Mouse (Mus musculus) E14TG2a.4 (cell line): ENCODE measurements around the gene Atrip.

Experiments
- H3K27me3 ChIP-seq: 2 replicates; pipeline ENCODE4 v1.6.1; 2014; ENCODE audit warnings: low read length, control low read depth; ENCODE audit not compliant: insufficient read depth
- H3K36me3 ChIP-seq: 2 replicates; pipeline ENCODE4 v1.6.1; 2014; ENCODE audit warnings: low read length, control low read depth; ENCODE audit not compliant: insufficient read depth
- H3K4me1 ChIP-seq: replicated peaks from 2 replicates; pipeline ENCODE4 v1.6.1; 2014; ENCODE audit warnings: low read depth, low read length, control low read depth
- H3K4me3 ChIP-seq: replicated peaks from 2 replicates; pipeline ENCODE4 v1.5.1; 2014; ENCODE audit warnings: mild to moderate bottlenecking, low read length
- H3K9me3 ChIP-seq: 2 replicates; pipeline ENCODE4 v1.6.1; 2014; ENCODE audit warnings: low read length, control low read depth
- CTCF ChIP-seq: conservative IDR thresholded peaks from 2 replicates; pipeline ENCODE4 v1.5.1; 2014; ENCODE audit warnings: low read length
- NANOG ChIP-seq: IDR thresholded peaks from 2 replicates; pipeline ENCODE4 v1.6.1; 2014; ENCODE audit warnings: borderline replicate concordance, low read length, mixed read lengths
- POU5F1 ChIP-seq: IDR thresholded peaks from 2 replicates; pipeline ENCODE4 v1.6.1; 2014; ENCODE audit warnings: low read length, borderline replicate concordance

The Atrip gene

GRCm38 (mm10) chr9:109053851-109054250 is 20.1 kb downstream of the Atrip start:
- TF ChIP-seq NANOG (no peak), POU5F1 (no peak)
- H3K4me3 ChIP-seq = no peak overlapping the region
- no peaks in the 10 kb centered on the region for H3K27me3 ChIP-seq
- peaks cover 27% of the 10 kb centered on the region for H3K36me3 ChIP-seq
- H3K4me1 ChIP-seq = peaks cover 96% of the 10 kb centered on the region
- H3K9me3 ChIP-seq = no peaks in the 10 kb centered on the region

GRCm38 (mm10) chr9:109053366-109053765 is 20.6 kb downstream of the Atrip start:
- no peaks in the 10 kb centered on the region for H3K9me3 ChIP-seq
- H3K27me3 ChIP-seq = no peaks in the 10 kb centered on the region
- H3K4me1 ChIP-seq = peaks cover 96% of the 10 kb centered on the region
- H3K4me3 ChIP-seq = no peak overlapping the region
- peaks cover 27% of the 10 kb centered on the region for H3K36me3 ChIP-seq
- TF ChIP-seq NANOG (no peak), POU5F1 (no peak), CTCF (no peak)

GRCm38 (mm10) chr9:109052490-109053260 is 21.2 kb downstream of the Atrip start:
- Histone ChIP-seq H3K9me3 (no peaks in the 10 kb centered on the region), H3K4me3 (no peak overlapping the region), H3K4me1 (peaks cover 90% of the 10 kb centered on the region), H3K36me3 (peaks cover 21% of the 10 kb centered on the region), H3K27me3 (no peaks in the 10 kb centered on the region)
- no peak for TF ChIP-seq NANOG
- TF ChIP-seq POU5F1 = no peak
- no peak for TF ChIP-seq CTCF

- Histone ChIP-seq H3K36me3 (peaks cover 13% of the 10 kb centered on the region), H3K4me1 (peaks cover 85% of the 10 kb centered on the region), H3K9me3 (no peaks in the 10 kb centered on the region), H3K4me3 (peak overlapping the region; percentile 30; the same call in 1 of the 2 replicates), H3K27me3 (no peaks in the 10 kb centered on the region)
- TF ChIP-seq POU5F1 (no peak), NANOG (no peak), CTCF (no peak)
These were observed 22.1 kb downstream of the Atrip start for GRCm38 (mm10) chr9:109051651-109052489.

GRCm38 (mm10) chr9:109051011-109051501 is 22.9 kb downstream of the Atrip start:
- H3K36me3 ChIP-seq = peaks cover 5% of the 10 kb centered on the region
- no peaks in the 10 kb centered on the region for H3K9me3 ChIP-seq
- no peak for TF ChIP-seq CTCF
- no peak for TF ChIP-seq POU5F1
- no peak for TF ChIP-seq NANOG
- no peaks in the 10 kb centered on the region for H3K27me3 ChIP-seq
- peak overlapping the region; percentile 30; the same call in 1 of the 2 replicates for H3K4me3 ChIP-seq
- peaks cover 80% of the 10 kb centered on the region for H3K4me1 ChIP-seq

GRCm38 (mm10) chr9:109050674-109050997 is 23.3 kb downstream of the Atrip start:
- Histone ChIP-seq H3K36me3 (peaks cover 5% of the 10 kb centered on the region), H3K4me1 (peaks cover 76% of the 10 kb centered on the region), H3K9me3 (no peaks in the 10 kb centered on the region), H3K27me3 (no peaks in the 10 kb centered on the region), H3K4me3 (no peak overlapping the region)
- TF ChIP-seq POU5F1 = no peak
- no peak for TF ChIP-seq CTCF
- TF ChIP-seq NANOG = no peak

- H3K4me3 ChIP-seq = peak overlapping the region; percentile 79
- peaks cover 5% of the 10 kb centered on the region for H3K36me3 ChIP-seq
- TF ChIP-seq NANOG (no peak), POU5F1 (no peak), CTCF (no peak)
- no peaks in the 10 kb centered on the region for H3K27me3 ChIP-seq
- H3K9me3 ChIP-seq = no peaks in the 10 kb centered on the region
- peaks cover 71% of the 10 kb centered on the region for H3K4me1 ChIP-seq
These were observed 23.8 kb downstream of the Atrip start for GRCm38 (mm10) chr9:109049996-109050673.

- TF ChIP-seq CTCF (no peak), NANOG (no peak), POU5F1 (no peak)
These were observed 24.6 kb downstream of the Atrip start for GRCm38 (mm10) chr9:109049316-109049715.

More at GRCm38 (mm10) chr9:109049316-109049715, 24.6 kb downstream of the Atrip start:
- Histone ChIP-seq H3K4me1 (peaks cover 62% of the 10 kb centered on the region), H3K36me3 (peaks cover 5% of the 10 kb centered on the region), H3K27me3 (no peaks in the 10 kb centered on the region), H3K9me3 (no peaks in the 10 kb centered on the region), H3K4me3 (peak overlapping the region; percentile 79)
